Mouse (Mus musculus): ENCODE measurements around the gene Specc1. TPM values are rescaled to one million over a fixed set of nuclear protein-coding genes. Genes with fewer than 3 reads are reported as not detected.

The Specc1 gene
- polyA plus RNA-seq (2015; fragmentation: Nextera tagmentation; extraction: Ambion mirVana) = 9.7 and 11.2 TPM in 2 replicates

- Histone ChIP-seq H3K27me3 (replicated peaks) (peaks cover 15% of the 10 kb centered on the region), H3K4me1 (peaks cover 8% of the 10 kb centered on the region; the same call in 1 of the 2 replicates), H3K9ac (replicated peaks) (peak within 1 kb of the TSS; percentile 40), H3K36me3 (no peaks in the 10 kb centered on the region), H3K9me3 (replicated peaks) (no peaks in the 10 kb centered on the region), H3K4me2 (peak within 1 kb of the TSS; percentile 100), H3K27ac (replicated peaks) (no peak within 1 kb of the TSS), H3K4me3 (replicated peaks) (peak within 1 kb of the TSS; percentile 51)
- ATAC-seq (ENCODE audit: low FRiP score) = peak; percentile 94
- WGBS = under 1% methylated on average over 51 of the region's 58 CpGs
Observed at GRCm38 (mm10) chr11:61956572-61957295, at the start of gene Specc1. Gene Specc1, plus strand, starts transcription at chr11:61956763.

GRCm38 (mm10) chr11:61908315-61908714 is 48.2 kb upstream of the Specc1 start:
- Histone ChIP-seq H3K4me2 (no peak overlapping the region), H3K36me3 (peaks cover 48% of the 10 kb centered on the region), H3K9me3 (replicated peaks) (no peaks in the 10 kb centered on the region), H3K9ac (replicated peaks) (no peak overlapping the region), H3K27me3 (replicated peaks) (no peaks in the 10 kb centered on the region), H3K27ac (replicated peaks) (no peak overlapping the region), H3K4me3 (replicated peaks) (no peak overlapping the region), H3K4me1 (no peaks in the 10 kb centered on the region)
- ATAC-seq (ENCODE audit: low FRiP score) = no peak

- Histone ChIP-seq H3K27ac (replicated peaks) (no peak overlapping the region), H3K4me3 (replicated peaks) (no peak overlapping the region), H3K4me2 (no peak overlapping the region), H3K27me3 (replicated peaks) (no peaks in the 10 kb centered on the region), H3K9me3 (replicated peaks) (no peaks in the 10 kb centered on the region), H3K9ac (replicated peaks) (no peak overlapping the region), H3K4me1 (no peaks in the 10 kb centered on the region), H3K36me3 (peaks cover 21% of the 10 kb centered on the region)
- no peak for ATAC-seq (ENCODE audit: low FRiP score)
- WGBS = 95% methylated on average over 3 of the region's 3 CpGs
Observed at GRCm38 (mm10) chr11:61919702-61920101, 36.9 kb upstream of the Specc1 start.

- H3K9me3 ChIP-seq (replicated peaks) = no peaks in the 10 kb centered on the region
- H3K9ac ChIP-seq (replicated peaks) = no peak overlapping the region
- H3K4me3 ChIP-seq (replicated peaks) = no peak overlapping the region
- H3K27me3 ChIP-seq (replicated peaks) = no peaks in the 10 kb centered on the region
- H3K27ac ChIP-seq (replicated peaks) = no peak overlapping the region
- 92% methylated on average over 1 of the region's 1 CpGs for WGBS
- H3K36me3 ChIP-seq = peaks cover 8% of the 10 kb centered on the region; the same call in 1 of the 2 replicates
- no peak for ATAC-seq (ENCODE audit: low FRiP score)
- no peak overlapping the region for H3K4me2 ChIP-seq
- peaks cover 4% of the 10 kb centered on the region for H3K4me1 ChIP-seq
Observed at GRCm38 (mm10) chr11:61923309-61923708, 33.3 kb upstream of the Specc1 start.

GRCm38 (mm10) chr11:61929323-61930097 is 27.1 kb upstream of the Specc1 start:
- Histone ChIP-seq H3K4me1 (peaks cover 20% of the 10 kb centered on the region), H3K27ac (replicated peaks) (peak overlapping the region; percentile 94), H3K36me3 (no peaks in the 10 kb centered on the region), H3K4me2 (peak overlapping the region; percentile 62), H3K4me3 (replicated peaks) (peak overlapping the region; percentile 82), H3K9ac (replicated peaks) (peak overlapping the region; percentile 78), H3K9me3 (replicated peaks) (no peaks in the 10 kb centered on the region), H3K27me3 (replicated peaks) (no peaks in the 10 kb centered on the region)
- 2% methylated on average over 47 of the region's 47 CpGs for WGBS
- peak; percentile 79 for ATAC-seq (ENCODE audit: low FRiP score)

- under 1% methylated on average over 36 of the region's 43 CpGs for WGBS
- peaks cover 20% of the 10 kb centered on the region for H3K4me1 ChIP-seq
- H3K27ac ChIP-seq (replicated peaks) = peak within 1 kb of the TSS; percentile 94
- H3K27me3 ChIP-seq (replicated peaks) = no peaks in the 10 kb centered on the region
- H3K4me2 ChIP-seq = peak within 1 kb of the TSS; percentile 77
- peak within 1 kb of the TSS; percentile 78 for H3K9ac ChIP-seq (replicated peaks)
- no peaks in the 10 kb centered on the region for H3K36me3 ChIP-seq
- H3K4me3 ChIP-seq (replicated peaks) = peak within 1 kb of the TSS; percentile 82
- no peaks in the 10 kb centered on the region for H3K9me3 ChIP-seq (replicated peaks)
- ATAC-seq (ENCODE audit: low FRiP score) = peak; percentile 94
Observed at GRCm38 (mm10) chr11:61930098-61930517, 26.5 kb upstream of the Specc1 start, which contains the start of gene Akap10. Gene Akap10, minus strand, starts transcription at chr11:61930252.

- 19% methylated on average over 11 of the region's 11 CpGs for WGBS
- H3K27me3 ChIP-seq (replicated peaks) = no peaks in the 10 kb centered on the region
- H3K4me3 ChIP-seq (replicated peaks) = peak overlapping the region; percentile 82
- H3K4me1 ChIP-seq = peaks cover 20% of the 10 kb centered on the region
- ATAC-seq (ENCODE audit: low FRiP score) = peak; percentile 32
- peak overlapping the region; percentile 72 for H3K9ac ChIP-seq (replicated peaks)
- H3K9me3 ChIP-seq (replicated peaks) = no peaks in the 10 kb centered on the region
- H3K4me2 ChIP-seq = peak overlapping the region; percentile 77
- H3K36me3 ChIP-seq = no peaks in the 10 kb centered on the region
- peak overlapping the region; percentile 94 for H3K27ac ChIP-seq (replicated peaks)
Observed at GRCm38 (mm10) chr11:61930640-61931586, 25.6 kb upstream of the Specc1 start.

GRCm38 (mm10) chr11:61937761-61938160 is 18.8 kb upstream of the Specc1 start:
- H3K27me3 ChIP-seq (replicated peaks) = 0 out of 2 replicates have a peak, but pooled peaks cover 4% of the 10 kb centered on the region
- H3K9me3 ChIP-seq (replicated peaks) = no peaks in the 10 kb centered on the region
- 88% methylated on average over 1 of the region's 1 CpGs for WGBS
- H3K4me3 ChIP-seq (replicated peaks) = no peak overlapping the region
- no peaks in the 10 kb centered on the region for H3K4me1 ChIP-seq
- no peak overlapping the region for H3K27ac ChIP-seq (replicated peaks)
- no peak overlapping the region for H3K4me2 ChIP-seq
- H3K9ac ChIP-seq (replicated peaks) = no peak overlapping the region
- ATAC-seq (ENCODE audit: low FRiP score) = no peak
- H3K36me3 ChIP-seq = no peaks in the 10 kb centered on the region

GRCm38 (mm10) chr11:61942903-61943302 is 13.7 kb upstream of the Specc1 start:
- H3K4me3 ChIP-seq (replicated peaks) = no peak overlapping the region
- no peaks in the 10 kb centered on the region for H3K4me1 ChIP-seq
- H3K27ac ChIP-seq (replicated peaks) = no peak overlapping the region
- no peak overlapping the region for H3K9ac ChIP-seq (replicated peaks)
- ATAC-seq (ENCODE audit: low FRiP score) = no peak
- 92% methylated on average over 2 of the region's 2 CpGs for WGBS
- H3K27me3 ChIP-seq (replicated peaks) = 0 out of 2 replicates have a peak, but pooled peaks cover under 1% of the 10 kb centered on the region
- no peaks in the 10 kb centered on the region for H3K36me3 ChIP-seq
- H3K9me3 ChIP-seq (replicated peaks) = no peaks in the 10 kb centered on the region
- H3K4me2 ChIP-seq = no peak overlapping the region

- H3K36me3 ChIP-seq = no peaks in the 10 kb centered on the region
- H3K27ac ChIP-seq (replicated peaks) = no peak overlapping the region
- H3K27me3 ChIP-seq (replicated peaks) = no peaks in the 10 kb centered on the region
- 92% methylated on average over 9 of the region's 9 CpGs for WGBS
- no peak for ATAC-seq (ENCODE audit: low FRiP score)
- H3K9ac ChIP-seq (replicated peaks) = no peak overlapping the region
- no peak overlapping the region for H3K4me3 ChIP-seq (replicated peaks)
- H3K4me2 ChIP-seq = no peak overlapping the region
- no peaks in the 10 kb centered on the region for H3K4me1 ChIP-seq
- H3K9me3 ChIP-seq (replicated peaks) = no peaks in the 10 kb centered on the region
Observed at GRCm38 (mm10) chr11:61944417-61944816, 12.1 kb upstream of the Specc1 start.

- Histone ChIP-seq H3K27me3 (replicated peaks) (no peaks in the 10 kb centered on the region), H3K9ac (replicated peaks) (no peak overlapping the region), H3K4me3 (replicated peaks) (no peak overlapping the region), H3K27ac (replicated peaks) (no peak overlapping the region), H3K4me2 (no peak overlapping the region), H3K4me1 (no peaks in the 10 kb centered on the region), H3K36me3 (no peaks in the 10 kb centered on the region), H3K9me3 (replicated peaks) (no peaks in the 10 kb centered on the region)
- 96% methylated on average over 4 of the region's 4 CpGs for WGBS
- no peak for ATAC-seq (ENCODE audit: low FRiP score)
Observed at GRCm38 (mm10) chr11:61946608-61947007, 10.0 kb upstream of the Specc1 start.

All from neural tube, embryonic 15.5 days (tissue).